Comparison of ENCODE assay signal across 13 mouse cellular contexts in genomic region chr17:71086969-71087368, GRCm38 (mm10).
A peak's percentile ranks its signal among the peaks of the same experiment; 100 is the strongest.
DNase-seq lines count a peak whose midpoint lies in the region; ATAC-seq and TF ChIP-seq lines count a peak whose summit lies in the region.
"Had no signal": no experiment of that assay in that cellular context is flagged by ENCODE, and none has a peak within 500 bp of the region (broad histone marks: within the 10 kb centered on the region; RNA-seq: fewer than 3 reads in every experiment).

No protein-coding gene starts in this region.

- no peaks in the 10 kb centered on the region for H3K4me1 ChIP-seq in midbrain, postnatal 0 days (ENCODE audit: insufficient read depth, low read length)
- no peaks in the 10 kb centered on the region for H3K4me1 ChIP-seq in midbrain, embryonic 16.5 days (ENCODE audit: control insufficient read depth, insufficient read depth, low read length)
- peaks cover 8% of the 10 kb centered on the region; the same call in 1 of the 2 replicates for H3K4me1 ChIP-seq in liver, embryonic 11.5 days (replicated peaks; ENCODE audit: control insufficient read depth, insufficient read depth, low read length)
- H3K4me1 ChIP-seq: midbrain, embryonic 12.5 days; neural tube, embryonic 15.5 days had no signal

- no peak overlapping the region for H3K27ac ChIP-seq in midbrain, postnatal 0 days (ENCODE audit: low read depth, low read length)
- no peak overlapping the region for H3K27ac ChIP-seq in midbrain, embryonic 16.5 days (ENCODE audit: low read length)
- H3K27ac ChIP-seq in liver, embryonic 11.5 days (ENCODE audit: low read depth, low read length): no peak overlapping the region
- H3K27ac ChIP-seq: midbrain, embryonic 12.5 days; neural tube, embryonic 15.5 days had no signal

- peak; percentile 52 for TF ChIP-seq CTCF in midbrain, postnatal 0 days (IDR thresholded peaks at IDR 0.05)

- no peak overlapping the region for H3K4me3 ChIP-seq in midbrain, postnatal 0 days (ENCODE audit: low read depth, low read length)
- H3K4me3 ChIP-seq in midbrain, embryonic 16.5 days (ENCODE audit: low read depth, low read length): no peak overlapping the region
- no peak overlapping the region for H3K4me3 ChIP-seq in liver, embryonic 11.5 days (ENCODE audit: low read depth, low read length)
- H3K4me3 ChIP-seq: midbrain, embryonic 12.5 days; neural tube, embryonic 15.5 days had no signal

- peak; percentile 20 for DNase-seq in embryo, embryonic 11 days
- no peak for DNase-seq in embryo, embryonic 10.5 days (ENCODE audit: low spot score)
- no peak for DNase-seq in midbrain, postnatal 0 days (ENCODE audit: low spot score)
- no peak for DNase-seq in liver, embryonic 11.5 days (ENCODE audit: low spot score)
- no peak for DNase-seq in cerebellum, postnatal 4 days (ENCODE audit: low spot score in 2 of 2)
- DNase-seq: gastrocnemius, postnatal 14 days; heart, postnatal 36 days; spleen, adult 18-20 months had no signal

- no peak for ATAC-seq in midbrain, postnatal 0 days (ENCODE audit: low FRiP score)
- no peak for ATAC-seq in midbrain, embryonic 16.5 days
- peak; percentile 63 for ATAC-seq in liver, embryonic 11.5 days (replicated peaks; ENCODE audit: low FRiP score)
- ATAC-seq in megakaryocyte-erythroid progenitor cell, adult 5-6 weeks (replicated peaks; ENCODE audit: low FRiP score, low TSS enrichment, poor library complexity, severe bottlenecking): peak; percentile 79
- no peak for ATAC-seq in inflammation-experienced regulatory T-cells, adult 6 months

- no peak overlapping the region for H3K9ac ChIP-seq in midbrain, postnatal 0 days (replicated peaks; ENCODE audit: low read length, poor library complexity, severe bottlenecking)
- H3K9ac ChIP-seq in midbrain, embryonic 16.5 days (ENCODE audit: low read depth, low read length): no peak overlapping the region
- no peak overlapping the region for H3K9ac ChIP-seq in liver, embryonic 11.5 days (ENCODE audit: low read depth, low read length)
- H3K9ac ChIP-seq: midbrain, embryonic 12.5 days; neural tube, embryonic 15.5 days had no signal

- no peaks in the 10 kb centered on the region for H3K9me3 ChIP-seq in midbrain, postnatal 0 days (ENCODE audit: low read length)
- no peaks in the 10 kb centered on the region for H3K9me3 ChIP-seq in midbrain, embryonic 16.5 days (replicated peaks; ENCODE audit: control insufficient read depth, low read length, poor library complexity, severe bottlenecking)
- no peaks in the 10 kb centered on the region for H3K9me3 ChIP-seq in liver, embryonic 11.5 days (ENCODE audit: control insufficient read depth, low read length)
- H3K9me3 ChIP-seq: midbrain, embryonic 12.5 days; neural tube, embryonic 15.5 days had no signal

- WGBS in midbrain, postnatal 0 days: 93% methylated on average over 4 of the region's 4 CpGs
- 93% methylated on average over 4 of the region's 4 CpGs for WGBS in midbrain, embryonic 16.5 days
- 49% methylated on average over 4 of the region's 4 CpGs for WGBS in liver, embryonic 11.5 days

- H3K4me2 ChIP-seq in midbrain, postnatal 0 days (ENCODE audit: low read depth, low read length, poor library complexity, severe bottlenecking): no peak overlapping the region
- no peak overlapping the region for H3K4me2 ChIP-seq in midbrain, embryonic 16.5 days (ENCODE audit: low read length)
- no peak overlapping the region for H3K4me2 ChIP-seq in liver, embryonic 11.5 days
- H3K4me2 ChIP-seq: midbrain, embryonic 12.5 days; neural tube, embryonic 15.5 days had no signal

- H3K27me3 ChIP-seq in midbrain, postnatal 0 days (ENCODE audit: insufficient read depth, low read length): no peaks in the 10 kb centered on the region
- no peaks in the 10 kb centered on the region for H3K27me3 ChIP-seq in midbrain, embryonic 16.5 days (ENCODE audit: control insufficient read depth, insufficient read depth, low read depth, low read length)
- no peaks in the 10 kb centered on the region for H3K27me3 ChIP-seq in liver, embryonic 11.5 days (replicated peaks; ENCODE audit: control insufficient read depth, insufficient read depth, low read length)
- H3K27me3 ChIP-seq: midbrain, embryonic 12.5 days; neural tube, embryonic 15.5 days had no signal

- H3K36me3 ChIP-seq in midbrain, postnatal 0 days (ENCODE audit: insufficient read depth, low read length): no peaks in the 10 kb centered on the region
- H3K36me3 ChIP-seq in midbrain, embryonic 16.5 days (ENCODE audit: control insufficient read depth, insufficient read depth, low read length): no peaks in the 10 kb centered on the region
- H3K36me3 ChIP-seq in liver, embryonic 11.5 days (ENCODE audit: control insufficient read depth, insufficient read depth, low read length): no peaks in the 10 kb centered on the region
- H3K36me3 ChIP-seq: midbrain, embryonic 12.5 days; neural tube, embryonic 15.5 days had no signal

Comparison
In these comparisons a context has a peak if more than half of its experiments do, and no peak if none do; other contexts are left out.
1. ATAC-seq: peak in liver, embryonic 11.5 days (single experiment) and megakaryocyte-erythroid progenitor cell, adult 5-6 weeks (single experiment); none in midbrain, postnatal 0 days (single experiment), midbrain, embryonic 16.5 days (single experiment) and inflammation-experienced regulatory T-cells, adult 6 months (single experiment).